Mouse (Mus musculus): ENCODE results near the gene Sp6. TPM values are rescaled to one million over a fixed set of nuclear protein-coding genes. Genes with fewer than 3 reads are reported as not detected.

Sp6 gene
- polyA plus RNA-seq, 1 experiment from 2014 or later = 0.53 TPM

GRCm38 (mm10) chr11:97050944-97051586 is 37.9 kb downstream of the Sp6 start:
- CTCF ChIA-PET = interaction anchor here (0.9 to 1.0 kb wide), 2 partner anchors 10 to 21 kb away, joined by 3 to 4 read pairs; partner anchors contain the start of genes Lrrc46, Mrpl10 and Scrn2
- TF ChIP-seq CTCF (IDR thresholded peaks at IDR 0.05) = no peak
- DNase-seq (ENCODE audit: low read depth, low spot score) (no peak), ATAC-seq (no peak)
- in situ Hi-C loops (cut with MboI; ENCODE audit: low pct_unique_long_range_greater_than_20kb) = no loop called here
- H3K27me3 ChIP-seq = no peaks in the 10 kb centered on the region
- POLR2A ChIA-PET = interaction anchor here (0.6 to 0.7 kb wide), 2 partner anchors 71 to 85 kb away, joined by 3 read pairs; no protein-coding TSS in a partner anchor

DNA sequence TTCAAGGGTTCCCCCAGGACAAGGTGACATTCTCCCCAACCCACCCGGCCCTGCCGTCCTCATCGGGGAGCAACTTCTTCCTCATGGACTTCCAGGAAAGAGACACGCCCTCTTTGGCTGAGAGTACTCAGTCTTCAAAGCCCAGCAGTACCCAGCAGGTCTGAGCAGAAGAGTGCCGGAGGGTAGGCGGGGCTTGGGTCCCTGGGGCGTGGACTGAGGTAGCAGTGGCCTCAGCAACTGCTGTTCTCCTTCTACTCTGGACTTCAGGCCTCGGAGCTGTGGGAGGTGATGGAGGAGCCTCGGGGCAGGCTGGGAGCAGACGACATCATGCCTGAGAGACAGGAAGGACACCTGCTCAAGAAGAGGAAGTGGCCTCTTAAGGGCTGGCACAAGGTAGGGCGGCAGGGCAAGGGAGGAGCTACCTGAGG is 39.0 kb downstream of the Sp6 start:
- no peaks in the 10 kb centered on the region for H3K27me3 ChIP-seq
- no peak for ATAC-seq
- DNase-seq (ENCODE audit: low read depth, low spot score) = no peak
- TF ChIP-seq CTCF (IDR thresholded peaks at IDR 0.05) = no peak
- ChIA-PET POLR2A (no interaction called here), CTCF (no interaction called here)
- in situ Hi-C loops (cut with MboI; ENCODE audit: low pct_unique_long_range_greater_than_20kb) = no loop called here

DNA sequence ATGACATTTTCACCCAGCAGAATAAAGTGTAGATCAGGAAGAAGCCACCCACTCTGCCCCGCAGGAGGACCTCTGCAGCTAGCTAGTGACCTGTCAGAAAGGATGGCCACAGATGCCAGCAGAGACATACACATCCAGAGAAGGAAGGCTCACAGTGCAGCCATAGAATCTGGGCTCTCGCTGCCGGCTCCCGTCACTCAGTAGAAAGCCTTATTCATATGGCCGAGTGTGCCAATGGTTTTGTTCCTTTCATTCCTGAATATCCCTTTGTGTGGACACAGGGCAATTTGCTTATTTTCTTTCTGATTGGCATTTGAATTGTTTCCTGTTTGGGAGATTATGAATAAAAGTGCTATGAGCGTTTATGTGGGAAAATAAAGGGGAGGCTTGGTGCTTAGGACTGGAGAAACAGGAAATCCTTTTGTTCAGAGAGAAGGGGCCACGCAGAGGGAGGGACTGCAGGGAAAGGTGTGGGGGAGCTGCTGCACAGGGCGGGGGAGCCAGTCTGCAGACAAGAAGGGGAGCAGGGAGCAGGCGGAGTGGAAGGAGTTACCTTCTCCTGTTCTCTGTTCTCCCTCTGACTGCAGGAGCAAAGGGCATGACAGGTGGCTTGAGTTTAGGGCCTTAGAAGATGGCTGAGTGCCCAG is 50.2 kb downstream of the Sp6 start:
- ChIA-PET POLR2A (no interaction called here), CTCF (no interaction called here)
- no peak for ATAC-seq

DNA sequence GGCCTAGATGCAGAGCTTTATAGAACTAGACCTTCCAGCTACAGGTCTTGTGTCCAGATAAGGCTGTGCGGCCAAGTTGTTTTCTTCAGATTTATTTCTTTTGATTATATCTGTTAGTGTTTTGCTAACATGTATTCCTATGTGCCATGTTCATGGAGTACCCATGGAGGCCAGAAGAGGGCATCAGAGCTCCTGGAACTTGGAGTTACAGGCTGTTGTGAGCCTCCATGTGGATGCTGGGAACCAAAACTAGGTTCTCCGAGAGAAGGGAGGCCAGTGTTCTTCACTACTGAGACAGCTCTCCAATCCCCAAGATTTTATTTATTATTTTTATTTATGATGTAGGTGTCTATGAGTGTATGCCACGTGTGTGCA is 50.7 kb downstream of the Sp6 start:
- POLR2A ChIA-PET = no interaction called here
- no peaks in the 10 kb centered on the region for H3K27me3 ChIP-seq
- DNase-seq (ENCODE audit: low read depth, low spot score) (no peak), ATAC-seq (no peak)
- in situ Hi-C loops (cut with MboI; ENCODE audit: low pct_unique_long_range_greater_than_20kb) = no loop called here
- CTCF ChIA-PET = no interaction called here
- no peak for TF ChIP-seq CTCF (IDR thresholded peaks at IDR 0.05)

More for the DNA sequence above, 50.2 kb downstream of the Sp6 start:
- DNase-seq (ENCODE audit: low read depth, low spot score) = no peak
- H3K27me3 ChIP-seq = no peaks in the 10 kb centered on the region
- in situ Hi-C loops (cut with MboI; ENCODE audit: low pct_unique_long_range_greater_than_20kb) = no loop called here
- no peak for TF ChIP-seq CTCF (IDR thresholded peaks at IDR 0.05)

GRCm38 (mm10) chr11:97065538-97066295 is 52.5 kb downstream of the Sp6 start:
- no peaks in the 10 kb centered on the region for H3K27me3 ChIP-seq
- CTCF ChIA-PET = interaction anchor here (1.0 kb wide), 1 partner anchor 692 kb away, joined by 3 read pairs; no protein-coding TSS in a partner anchor
- no peak for TF ChIP-seq CTCF (IDR thresholded peaks at IDR 0.05)
- POLR2A ChIA-PET = interaction anchor here (0.7 kb wide), 1 partner anchor 1519 kb away, joined by 3 read pairs; no protein-coding TSS in a partner anchor
- DNase-seq (ENCODE audit: low read depth, low spot score) (no peak), ATAC-seq (no peak)
- in situ Hi-C loops (cut with MboI; ENCODE audit: low pct_unique_long_range_greater_than_20kb) = no loop called here

GRCm38 (mm10) chr11:97066656-97067360 is 53.6 kb downstream of the Sp6 start:
- ChIA-PET POLR2A (no interaction called here), CTCF (interaction anchor here (1.3 kb wide), 1 partner anchor 37 kb away, joined by 3 read pairs; the partner anchor contains the start of gene Scrn2)
- no peak for ATAC-seq
- in situ Hi-C loops (cut with MboI; ENCODE audit: low pct_unique_long_range_greater_than_20kb) = no loop called here
- no peak for DNase-seq (ENCODE audit: low read depth, low spot score)
- TF ChIP-seq CTCF (IDR thresholded peaks at IDR 0.05) = no peak
- no peaks in the 10 kb centered on the region for H3K27me3 ChIP-seq

DNA sequence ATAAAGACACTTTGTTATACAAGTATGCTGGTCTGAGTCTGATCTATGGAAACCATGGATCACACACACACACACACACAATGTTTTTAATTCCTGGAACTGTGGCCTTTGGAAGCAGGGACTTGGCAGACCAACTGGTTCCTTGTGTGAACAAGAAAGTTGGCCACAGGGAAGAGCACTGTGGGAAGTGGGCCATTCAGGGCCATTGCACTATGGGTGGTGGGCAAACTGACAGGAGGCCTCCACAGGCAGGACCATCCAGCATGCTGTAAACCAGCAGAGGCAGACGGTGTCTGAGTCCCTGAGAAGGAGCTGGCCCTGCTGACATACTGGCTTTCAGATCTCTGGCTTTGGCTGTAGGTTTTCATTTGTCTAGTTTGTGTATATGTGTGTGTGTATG is 56.1 kb downstream of the Sp6 start:
- no peak for ATAC-seq
- ChIA-PET POLR2A (interaction anchor here (0.6 kb wide), 1 partner anchor 13 kb away, joined by 4 read pairs; no protein-coding TSS in a partner anchor), CTCF (no interaction called here)
- no peak for DNase-seq (ENCODE audit: low read depth, low spot score)
- no peaks in the 10 kb centered on the region for H3K27me3 ChIP-seq
- in situ Hi-C loops (cut with MboI; ENCODE audit: low pct_unique_long_range_greater_than_20kb) = no loop called here
- TF ChIP-seq CTCF (IDR thresholded peaks at IDR 0.05) = no peak

GRCm38 (mm10) chr11:97069770-97070169 is 56.6 kb downstream of the Sp6 start:
- ATAC-seq (no peak), DNase-seq (ENCODE audit: low read depth, low spot score) (no peak)
- in situ Hi-C loops (cut with MboI; ENCODE audit: low pct_unique_long_range_greater_than_20kb) = loop anchor here (5.0 kb wide), 1 partner anchor 78 kb away; no protein-coding TSS in a partner anchor
- TF ChIP-seq CTCF (IDR thresholded peaks at IDR 0.05) = no peak
- ChIA-PET CTCF (no interaction called here), POLR2A (no interaction called here)
- no peaks in the 10 kb centered on the region for H3K27me3 ChIP-seq

DNA sequence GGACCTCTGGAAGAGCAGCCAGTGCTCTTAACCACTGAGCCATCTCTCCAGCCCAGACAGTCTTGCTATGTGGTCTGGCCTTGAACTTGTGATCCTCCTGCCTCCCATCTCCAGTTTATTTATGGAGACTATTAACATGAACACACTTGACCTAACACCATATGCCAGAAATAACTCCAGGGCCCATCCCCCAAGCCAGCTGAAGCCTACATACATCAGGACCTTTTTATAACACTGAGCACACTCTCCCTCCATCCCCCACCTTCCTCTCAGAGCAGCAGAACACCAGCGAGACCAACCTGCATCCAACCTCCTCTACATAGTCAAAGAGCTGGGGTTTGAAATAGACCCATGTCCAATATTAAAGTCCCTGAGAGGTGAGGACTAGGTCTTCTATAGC is 57.9 kb downstream of the Sp6 start:
- TF ChIP-seq CTCF (IDR thresholded peaks at IDR 0.05) = no peak
- no peak for ATAC-seq
- DNase-seq (ENCODE audit: low read depth, low spot score) = no peak
- ChIA-PET POLR2A (no interaction called here), CTCF (interaction anchor here (0.9 kb wide), 1 partner anchor 48 kb away, joined by 3 read pairs; no protein-coding TSS in a partner anchor)
- in situ Hi-C loops (cut with MboI; ENCODE audit: low pct_unique_long_range_greater_than_20kb) = loop anchor here (5.0 kb wide), 1 partner anchor 76 kb away; no protein-coding TSS in a partner anchor
- H3K27me3 ChIP-seq = no peaks in the 10 kb centered on the region

- ChIA-PET POLR2A (no interaction called here), CTCF (interaction anchor here (0.7 to 1.4 kb wide), 5 partner anchors 9 to 104 kb away, joined by 3 to 4 read pairs (median 3); no protein-coding TSS in a partner anchor)
- no peaks in the 10 kb centered on the region for H3K27me3 ChIP-seq
- DNase-seq (ENCODE audit: low read depth, low spot score) (no peak), ATAC-seq (no peak)
- no peak for TF ChIP-seq CTCF (IDR thresholded peaks at IDR 0.05)
- in situ Hi-C loops (cut with MboI; ENCODE audit: low pct_unique_long_range_greater_than_20kb) = loop anchor here (5.0 kb wide), 1 partner anchor 75 kb away; no protein-coding TSS in a partner anchor
Measured at GRCm38 (mm10) chr11:97072533-97072932, 59.3 kb downstream of the Sp6 start.

Data from Patski (cell line).